ENCODE assay signal across 22 mouse cellular contexts in genomic region chr15:81031611-81032010, GRCm38 (mm10). TPM values are rescaled to one million over a fixed set of nuclear protein-coding genes. Genes with fewer than 3 reads are reported as not detected.
DNase-seq lines count a peak whose midpoint lies in the region; ATAC-seq and TF ChIP-seq lines count a peak whose summit lies in the region.
"Had no signal": no experiment of that assay in that cellular context is flagged by ENCODE, and none has a peak within 500 bp of the region (broad histone marks: within the 10 kb centered on the region; RNA-seq: fewer than 3 reads in every experiment).

No protein-coding gene starts in this region.

- no peak for TF ChIP-seq CTCF in hindbrain, postnatal 0 days (IDR thresholded peaks at IDR 0.05; ENCODE audit: low read depth)
- no peak for TF ChIP-seq CTCF in gastrocnemius, adult 2 months (IDR thresholded peaks at IDR 0.05)

- ATAC-seq in hindbrain, postnatal 0 days: no peak
- ATAC-seq: CD4-positive, CD25-positive, alpha-beta regulatory T cell, adult 4 months; forebrain, embryonic 16.5 days; inflammation-experienced regulatory T-cells, adult 6 months; liver, postnatal 0 days had no signal

- H3K9ac ChIP-seq in hindbrain, postnatal 0 days (replicated peaks; ENCODE audit: low read length): no peak overlapping the region
- H3K9ac ChIP-seq: liver, postnatal 0 days; midbrain, embryonic 12.5 days; stomach, embryonic 15.5 days had no signal

- peaks cover 62% of the 10 kb centered on the region for H3K4me1 ChIP-seq in hindbrain, embryonic 10.5 days (replicated peaks)
- peaks cover 7% of the 10 kb centered on the region; the same call in 1 of the 2 replicates for H3K4me1 ChIP-seq in hindbrain, postnatal 0 days (ENCODE audit: insufficient read depth, low read length)

- H3K27ac ChIP-seq in hindbrain, embryonic 10.5 days: 0 out of 2 replicates have a peak overlapping the region, but pooled peaks have one; percentile 35
- no peak overlapping the region for H3K27ac ChIP-seq in hindbrain, postnatal 0 days
- peak overlapping the region; percentile 88 for H3K27ac ChIP-seq in gastrocnemius, adult 2 months
- H3K27ac ChIP-seq: hindbrain, embryonic 13.5 days; midbrain, embryonic 12.5 days; stomach, embryonic 15.5 days had no signal

- 83% methylated on average over 4 of the region's 4 CpGs for WGBS in hindbrain, embryonic 10.5 days
- 85% methylated on average over 4 of the region's 4 CpGs for WGBS in hindbrain, postnatal 0 days

- intact Hi-C loops in gastrocnemius, adult 2 months (cut with DNase I): no loop called here

- no peaks in the 10 kb centered on the region for H3K27me3 ChIP-seq in hindbrain, embryonic 10.5 days (ENCODE audit: insufficient read depth, poor library complexity, severe bottlenecking)
- no peaks in the 10 kb centered on the region for H3K27me3 ChIP-seq in hindbrain, postnatal 0 days (ENCODE audit: insufficient read depth, low read length)
- H3K27me3 ChIP-seq: hindbrain, embryonic 13.5 days; midbrain, embryonic 12.5 days; stomach, embryonic 15.5 days had no signal

- H3K9me3 ChIP-seq in hindbrain, embryonic 10.5 days: no peaks in the 10 kb centered on the region
- no peaks in the 10 kb centered on the region for H3K9me3 ChIP-seq in hindbrain, postnatal 0 days (ENCODE audit: low read length)
- H3K9me3 ChIP-seq: forebrain, embryonic 10.5 days; hindbrain, embryonic 13.5 days; midbrain, embryonic 12.5 days; stomach, embryonic 15.5 days had no signal

- H3K4me3 ChIP-seq in hindbrain, embryonic 10.5 days: no peak overlapping the region
- H3K4me3 ChIP-seq in hindbrain, postnatal 0 days (ENCODE audit: low read length): no peak overlapping the region
- no peak overlapping the region for H3K4me3 ChIP-seq in gastrocnemius, adult 2 months
- H3K4me3 ChIP-seq: forebrain, embryonic 10.5 days; hindbrain, embryonic 13.5 days; layer of hippocampus, adult 2 months; midbrain, embryonic 12.5 days; stomach, embryonic 15.5 days had no signal

- no peaks in the 10 kb centered on the region for H3K36me3 ChIP-seq in hindbrain, embryonic 10.5 days
- H3K36me3 ChIP-seq in hindbrain, postnatal 0 days (ENCODE audit: insufficient read depth, low read length): no peaks in the 10 kb centered on the region
- H3K36me3 ChIP-seq: forebrain, embryonic 10.5 days; hindbrain, embryonic 13.5 days; midbrain, embryonic 12.5 days; stomach, embryonic 15.5 days had no signal

- H3K4me2 ChIP-seq in hindbrain, postnatal 0 days (ENCODE audit: low read depth, low read length): no peak overlapping the region
- H3K4me2 ChIP-seq: hindbrain, embryonic 13.5 days; midbrain, embryonic 12.5 days; stomach, embryonic 15.5 days had no signal

- peak; percentile 72 for DNase-seq in gastrocnemius, adult 18-20 months (ENCODE audit: low spot score)
- no peak for DNase-seq in gastrocnemius, postnatal 10 days
- no peak for DNase-seq in hindbrain, embryonic 10.5 days (ENCODE audit: low spot score)
- DNase-seq in hindbrain, postnatal 0 days (ENCODE audit: low spot score): no peak
- peak; percentile 83 for DNase-seq in gastrocnemius, adult 2 months
- peak; percentile 79 for DNase-seq in skeletal muscle tissue, adult 2 months (ENCODE audit: low read depth, low spot score)
- no peak for DNase-seq in urinary bladder, postnatal 4 days (ENCODE audit: low spot score in 2 of 2)
- DNase-seq: adrenal gland, postnatal 25 days; cerebellum, adult 8-10 months; cerebellum, postnatal 36 days; liver, postnatal 0 days; lung, postnatal 10 days; right cerebral cortex, postnatal 14 days; thymus, postnatal 25 days had no signal

RNA-seq across cellular contexts. Expression of gene Sgsm3, which starts 54.0 kb away (rescaled TPM):
- 10 to 100 TPM; 17.3 to 19.2 TPM for total RNA-seq in gastrocnemius, adult 18-20 months (2021)
- total RNA-seq in gastrocnemius, postnatal 10 days (2021): 10 to 100 TPM; 10.6 to 13.6 TPM
- 36.6 and 39.9 TPM in 2 replicates for polyA plus RNA-seq in hindbrain, embryonic 10.5 days (2016; fragmentation: Nextera tagmentation; extraction: Ambion mirVana)
- total RNA-seq in hindbrain, postnatal 0 days (2014; rRNA removed): 75.8 and 91.4 TPM in 2 replicates
- 59.4 and 60.6 TPM in 2 replicates for polyA plus RNA-seq in hindbrain, postnatal 0 days (2015; fragmentation: Nextera tagmentation; extraction: Ambion mirVana)
- 10 to 100 TPM; 16.9 to 20.4 TPM for total RNA-seq in gastrocnemius, adult 2 months (2021)

Comparison
In these comparisons a context has a peak if more than half of its experiments do, and no peak if none do; other contexts are left out.
1. DNase-seq: peak in gastrocnemius, adult 18-20 months (single experiment), gastrocnemius, adult 2 months (single experiment) and skeletal muscle tissue, adult 2 months (single experiment); none in gastrocnemius, postnatal 10 days (single experiment), hindbrain, embryonic 10.5 days (single experiment), hindbrain, postnatal 0 days (single experiment) and urinary bladder, postnatal 4 days (0 of 2).